Mouse (Mus musculus): ENCODE measurements around the gene Chmp6.

DNA sequence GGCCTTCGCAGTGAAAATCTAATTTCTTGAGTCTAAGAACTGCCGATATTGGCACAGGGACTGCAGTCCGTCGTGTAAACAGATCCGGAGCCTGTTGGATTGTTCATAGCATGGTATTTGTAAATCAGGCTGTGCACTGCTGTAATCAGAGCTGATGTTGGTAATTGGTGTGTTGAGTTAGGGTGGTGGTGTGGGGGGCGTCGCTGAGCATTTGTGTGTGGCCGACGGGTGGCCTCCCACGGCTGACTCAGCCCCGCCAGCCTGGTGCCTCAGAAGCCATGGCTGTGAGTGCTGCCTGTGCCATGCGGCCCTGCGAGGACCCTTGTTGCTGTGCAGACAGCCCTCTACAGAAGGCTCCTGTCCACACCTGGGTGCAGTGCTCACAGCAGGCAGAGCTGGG, 43.3 kb downstream of the Chmp6 start:
- no peak for TF ChIP-seq POLR2A (IDR thresholded peaks at IDR 0.05; ENCODE audit: borderline replicate concordance, insufficient read depth, low read length)
- no peak for TF ChIP-seq CTCF (IDR thresholded peaks at IDR 0.05; ENCODE audit: borderline replicate concordance, insufficient read depth, low read depth, low read length)
